Mouse (Mus musculus): ENCODE results near the gene Anks1b. TPM values are rescaled to one million over a fixed set of nuclear protein-coding genes. Genes with fewer than 3 reads are reported as not detected.

The Anks1b gene
- polyA plus RNA-seq, 1 experiment from 2014 or later = 0.36 TPM

DNA sequence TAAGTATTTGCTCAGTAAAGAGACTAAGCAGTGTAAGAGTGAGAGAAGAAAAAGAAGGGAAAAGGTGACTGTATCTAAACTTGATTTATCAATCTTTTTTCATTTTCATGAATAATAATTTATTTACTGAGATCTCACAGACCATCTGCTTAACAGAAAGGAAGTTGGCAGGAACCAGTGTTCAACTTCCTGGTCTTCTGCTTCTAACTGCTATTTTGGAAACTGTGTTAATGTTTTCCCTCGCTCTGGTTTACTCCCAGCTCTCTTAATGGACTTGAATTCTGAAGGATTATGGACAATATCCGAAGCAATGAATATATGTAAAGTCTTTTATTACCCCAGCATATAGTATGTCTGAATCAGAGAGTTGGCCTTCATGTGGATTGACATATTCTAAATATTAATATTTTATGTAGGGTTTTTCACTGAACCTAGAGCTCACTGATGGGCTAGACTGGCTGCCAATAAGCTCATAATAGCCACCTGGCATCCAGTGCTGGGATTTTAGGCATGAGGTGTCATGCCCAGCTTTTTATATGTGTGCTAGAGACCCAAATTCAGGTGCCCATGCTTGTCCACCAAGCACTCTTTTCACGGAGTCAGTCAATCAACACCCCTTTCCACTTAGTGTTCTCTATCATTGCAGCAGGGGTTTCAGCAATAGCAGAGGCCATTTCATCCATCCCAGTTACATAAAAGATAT lies 349.6 kb downstream of the Anks1b start:
- H3K9me3 ChIP-seq (ENCODE audit: control insufficient read depth, low read length) = no peaks in the 10 kb centered on the region
- H3K4me2 ChIP-seq (ENCODE audit: low read depth, severe bottlenecking) = no peak overlapping the region
- ATAC-seq (ENCODE audit: insufficient number of reproducible peaks, low FRiP score, low TSS enrichment, low read depth) (no peak), DNase-seq (ENCODE audit: low spot score) (no peak)
- no peak overlapping the region for H3K9ac ChIP-seq (ENCODE audit: low read length)
- H3K4me1 ChIP-seq (ENCODE audit: control insufficient read depth, insufficient read depth, low read length) = no peaks in the 10 kb centered on the region
- no peak overlapping the region for H3K27ac ChIP-seq (replicated peaks; ENCODE audit: low read depth, low read length)
- no peaks in the 10 kb centered on the region for H3K27me3 ChIP-seq (ENCODE audit: control insufficient read depth, insufficient read depth, low read length)
- H3K4me3 ChIP-seq (ENCODE audit: low read depth, low read length) = no peak overlapping the region
- WGBS = 83% methylated on average over 3 of the region's 3 CpGs
- no peaks in the 10 kb centered on the region for H3K36me3 ChIP-seq (ENCODE audit: control insufficient read depth, insufficient read depth, low read length)

DNA sequence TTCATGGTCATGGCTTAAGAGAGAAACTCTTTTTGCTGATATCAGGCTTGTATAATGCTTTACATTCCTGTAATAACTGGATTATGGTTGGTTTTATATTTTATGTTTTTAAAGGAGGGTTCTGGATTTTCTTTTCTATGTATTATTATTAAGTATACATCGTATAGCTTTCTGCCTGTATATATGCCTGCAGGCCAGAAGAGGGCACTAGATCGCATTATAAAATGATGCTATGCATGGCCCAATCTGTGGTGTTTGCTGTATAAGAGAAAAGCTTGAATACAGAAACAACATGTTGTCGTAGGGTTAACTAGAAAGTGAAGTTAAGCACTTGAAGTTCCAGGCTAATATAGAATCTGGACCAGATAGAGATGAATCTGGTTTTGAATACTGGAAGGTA lies 362.0 kb downstream of the Anks1b start:
- Histone ChIP-seq H3K4me2 (ENCODE audit: low read depth, severe bottlenecking) (no peak overlapping the region), H3K27me3 (ENCODE audit: control insufficient read depth, insufficient read depth, low read length) (no peaks in the 10 kb centered on the region), H3K4me1 (ENCODE audit: control insufficient read depth, insufficient read depth, low read length) (no peaks in the 10 kb centered on the region), H3K36me3 (ENCODE audit: control insufficient read depth, insufficient read depth, low read length) (no peaks in the 10 kb centered on the region), H3K9me3 (ENCODE audit: control insufficient read depth, low read length) (no peaks in the 10 kb centered on the region), H3K9ac (ENCODE audit: low read length) (no peak overlapping the region), H3K4me3 (ENCODE audit: low read depth, low read length) (no peak overlapping the region), H3K27ac (replicated peaks; ENCODE audit: low read depth, low read length) (no peak overlapping the region)
- WGBS = 75% methylated on average over 3 of the region's 3 CpGs
- DNase-seq (ENCODE audit: low spot score) (no peak), ATAC-seq (ENCODE audit: insufficient number of reproducible peaks, low FRiP score, low TSS enrichment, low read depth) (no peak)

DNA sequence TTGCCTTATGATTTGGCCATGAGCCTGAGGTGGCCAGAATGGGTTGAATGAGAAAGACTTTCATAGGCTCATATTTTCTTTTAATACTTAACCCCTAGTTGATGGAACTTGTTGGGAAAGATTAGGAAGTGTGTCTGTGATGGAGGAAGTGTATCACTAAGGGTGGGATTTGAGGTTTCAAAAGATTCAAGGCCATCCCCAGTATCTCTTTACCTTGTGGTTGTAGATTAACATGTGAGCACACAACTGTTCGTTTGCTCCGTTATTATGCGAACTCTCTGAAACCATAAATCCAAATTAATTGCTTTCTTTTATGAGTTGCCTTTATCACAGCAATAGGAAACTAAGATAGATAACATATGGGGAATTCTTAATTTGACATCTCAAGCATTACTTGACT lies 364.0 kb downstream of the Anks1b start:
- no peak for ATAC-seq (ENCODE audit: insufficient number of reproducible peaks, low FRiP score, low TSS enrichment, low read depth)
- Histone ChIP-seq H3K4me2 (ENCODE audit: low read depth, severe bottlenecking) (no peak overlapping the region), H3K36me3 (ENCODE audit: control insufficient read depth, insufficient read depth, low read length) (no peaks in the 10 kb centered on the region), H3K27me3 (ENCODE audit: control insufficient read depth, insufficient read depth, low read length) (no peaks in the 10 kb centered on the region), H3K9ac (ENCODE audit: low read length) (no peak overlapping the region), H3K4me3 (ENCODE audit: low read depth, low read length) (no peak overlapping the region), H3K27ac (replicated peaks; ENCODE audit: low read depth, low read length) (no peak overlapping the region), H3K4me1 (ENCODE audit: control insufficient read depth, insufficient read depth, low read length) (no peaks in the 10 kb centered on the region), H3K9me3 (ENCODE audit: control insufficient read depth, low read length) (no peaks in the 10 kb centered on the region)
- 93% methylated on average over 3 of the region's 3 CpGs for WGBS
- DNase-seq (ENCODE audit: low spot score) = no peak

DNA sequence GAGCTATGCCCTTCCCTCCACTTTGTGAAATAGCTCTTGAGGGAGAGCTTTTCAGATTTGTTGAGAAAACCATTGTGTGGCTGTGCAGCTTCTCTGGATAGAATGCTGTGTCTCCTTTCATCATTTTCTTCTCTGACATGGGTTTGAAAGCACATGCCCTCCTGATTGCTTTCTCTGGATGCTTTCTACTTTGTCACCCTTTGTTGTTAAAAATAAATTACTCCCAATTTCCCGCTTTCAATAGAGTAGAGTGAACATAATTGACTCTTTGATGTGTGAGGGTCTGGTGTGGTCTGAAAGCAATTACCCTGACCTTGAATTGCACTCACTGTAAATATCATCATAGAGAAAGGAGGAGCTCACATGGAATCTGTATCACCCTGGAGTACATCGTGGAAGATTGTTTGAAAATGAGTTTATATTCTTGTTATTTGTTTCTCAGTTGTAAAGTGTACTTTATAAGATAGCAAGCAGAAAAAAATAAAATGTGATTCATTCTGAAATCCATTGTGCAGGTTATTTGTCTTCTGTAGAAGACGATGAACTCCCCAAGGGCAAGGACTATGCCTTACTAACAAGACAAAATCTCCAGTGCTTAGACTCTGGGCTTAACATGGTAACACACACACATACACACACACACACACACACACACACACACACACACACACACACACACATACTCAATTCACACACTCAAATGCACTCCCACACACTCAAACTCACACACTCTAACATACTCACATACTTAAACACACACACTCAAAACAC lies 385.8 kb downstream of the Anks1b start:
- Histone ChIP-seq H3K36me3 (ENCODE audit: control insufficient read depth, insufficient read depth, low read length) (no peaks in the 10 kb centered on the region), H3K4me3 (ENCODE audit: low read depth, low read length) (no peak overlapping the region), H3K9me3 (ENCODE audit: control insufficient read depth, low read length) (no peaks in the 10 kb centered on the region), H3K4me2 (ENCODE audit: low read depth, severe bottlenecking) (no peak overlapping the region), H3K27ac (replicated peaks; ENCODE audit: low read depth, low read length) (no peak overlapping the region), H3K4me1 (ENCODE audit: control insufficient read depth, insufficient read depth, low read length) (no peaks in the 10 kb centered on the region), H3K9ac (ENCODE audit: low read length) (no peak overlapping the region), H3K27me3 (ENCODE audit: control insufficient read depth, insufficient read depth, low read length) (no peaks in the 10 kb centered on the region)
- ATAC-seq (ENCODE audit: insufficient number of reproducible peaks, low FRiP score, low TSS enrichment, low read depth) = no peak
- WGBS = 48% methylated on average over 3 of the region's 3 CpGs
- DNase-seq (ENCODE audit: low spot score) = no peak

DNA sequence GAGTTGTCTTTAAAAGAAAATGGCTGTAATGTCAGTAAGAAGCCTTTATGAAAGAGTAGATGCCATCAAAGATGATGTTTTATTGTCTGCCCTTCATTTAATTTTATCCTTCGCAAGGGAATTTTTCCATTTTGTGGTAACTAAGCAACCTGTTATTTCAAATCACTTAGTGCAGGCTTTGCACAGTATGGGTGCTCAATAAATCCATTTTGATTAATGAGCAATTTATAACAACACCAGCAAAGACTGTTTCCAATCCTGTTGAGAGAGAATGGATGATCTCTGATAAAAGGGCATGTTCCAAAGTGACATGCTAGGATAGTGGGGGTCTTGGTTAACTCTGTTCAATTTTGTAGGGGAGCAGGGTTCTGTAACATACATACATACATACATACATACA lies 398.0 kb downstream of the Anks1b start:
- Histone ChIP-seq H3K4me3 (ENCODE audit: low read depth, low read length) (no peak overlapping the region), H3K27ac (replicated peaks; ENCODE audit: low read depth, low read length) (no peak overlapping the region), H3K9ac (ENCODE audit: low read length) (no peak overlapping the region), H3K36me3 (ENCODE audit: control insufficient read depth, insufficient read depth, low read length) (no peaks in the 10 kb centered on the region), H3K27me3 (ENCODE audit: control insufficient read depth, insufficient read depth, low read length) (no peaks in the 10 kb centered on the region), H3K4me1 (ENCODE audit: control insufficient read depth, insufficient read depth, low read length) (no peaks in the 10 kb centered on the region), H3K9me3 (ENCODE audit: control insufficient read depth, low read length) (no peaks in the 10 kb centered on the region), H3K4me2 (ENCODE audit: low read depth, severe bottlenecking) (no peak overlapping the region)
- 87% methylated on average over 1 of the region's 1 CpGs for WGBS
- ATAC-seq (ENCODE audit: insufficient number of reproducible peaks, low FRiP score, low TSS enrichment, low read depth) (no peak), DNase-seq (ENCODE audit: low spot score) (no peak)

DNA sequence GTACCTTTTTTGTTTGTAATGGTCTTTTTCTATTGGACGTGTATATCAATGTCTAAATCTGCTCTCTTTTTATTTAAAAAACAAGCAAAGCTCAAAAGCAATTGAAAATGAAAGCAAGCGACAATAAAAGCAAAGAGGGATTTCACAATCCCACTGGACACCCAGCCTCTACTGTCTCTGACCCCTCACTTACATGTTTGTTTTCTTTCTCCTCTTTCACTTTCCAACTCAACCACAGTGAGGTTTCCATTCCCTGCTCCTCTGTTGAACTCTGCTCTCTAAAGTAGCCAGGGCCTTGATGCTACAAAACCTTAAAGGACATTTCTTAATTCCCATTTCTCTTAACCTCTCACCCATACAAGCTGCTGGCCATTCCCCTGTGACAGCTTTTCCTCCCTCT lies 400.0 kb downstream of the Anks1b start:
- no peak overlapping the region for H3K9ac ChIP-seq (ENCODE audit: low read length)
- no peak overlapping the region for H3K4me3 ChIP-seq (ENCODE audit: low read depth, low read length)
- no peaks in the 10 kb centered on the region for H3K9me3 ChIP-seq (ENCODE audit: control insufficient read depth, low read length)
- no peak overlapping the region for H3K27ac ChIP-seq (replicated peaks; ENCODE audit: low read depth, low read length)
- no peak overlapping the region for H3K4me2 ChIP-seq (ENCODE audit: low read depth, severe bottlenecking)
- no peaks in the 10 kb centered on the region for H3K36me3 ChIP-seq (ENCODE audit: control insufficient read depth, insufficient read depth, low read length)
- no peaks in the 10 kb centered on the region for H3K27me3 ChIP-seq (ENCODE audit: control insufficient read depth, insufficient read depth, low read length)
- H3K4me1 ChIP-seq (ENCODE audit: control insufficient read depth, insufficient read depth, low read length) = no peaks in the 10 kb centered on the region
- no peak for DNase-seq (ENCODE audit: low spot score)
- no peak for ATAC-seq (ENCODE audit: insufficient number of reproducible peaks, low FRiP score, low TSS enrichment, low read depth)
- 90% methylated on average over 2 of the region's 2 CpGs for WGBS

DNA sequence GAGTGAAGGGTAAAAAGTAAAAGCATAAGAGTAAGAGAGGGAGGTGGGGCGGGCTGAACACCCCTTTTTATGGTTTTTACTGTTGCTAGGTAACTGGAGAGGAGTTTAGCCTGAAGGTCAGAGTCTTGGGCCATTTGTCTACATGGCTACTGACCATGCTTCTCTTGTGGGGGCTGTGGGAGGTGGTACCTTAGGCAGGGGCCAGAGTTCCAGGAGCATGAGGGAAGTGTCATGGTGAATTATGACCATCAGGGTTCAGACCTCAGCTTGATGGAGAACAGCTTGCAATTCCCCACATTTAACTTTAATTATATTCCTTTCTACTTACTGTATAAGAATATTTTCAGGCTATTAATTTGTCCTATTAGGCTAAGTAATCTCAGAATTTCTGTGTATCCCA lies 413.3 kb downstream of the Anks1b start:
- Histone ChIP-seq H3K36me3 (ENCODE audit: control insufficient read depth, insufficient read depth, low read length) (no peaks in the 10 kb centered on the region), H3K4me3 (ENCODE audit: low read depth, low read length) (no peak overlapping the region), H3K9ac (ENCODE audit: low read length) (no peak overlapping the region), H3K9me3 (ENCODE audit: control insufficient read depth, low read length) (no peaks in the 10 kb centered on the region), H3K4me1 (ENCODE audit: control insufficient read depth, insufficient read depth, low read length) (no peaks in the 10 kb centered on the region), H3K4me2 (ENCODE audit: low read depth, severe bottlenecking) (no peak overlapping the region), H3K27me3 (ENCODE audit: control insufficient read depth, insufficient read depth, low read length) (no peaks in the 10 kb centered on the region), H3K27ac (replicated peaks; ENCODE audit: low read depth, low read length) (no peak overlapping the region)
- ATAC-seq (ENCODE audit: insufficient number of reproducible peaks, low FRiP score, low TSS enrichment, low read depth) = no peak
- no peak for DNase-seq (ENCODE audit: low spot score)
- WGBS = 40% methylated on average over 1 of the region's 1 CpGs

DNA sequence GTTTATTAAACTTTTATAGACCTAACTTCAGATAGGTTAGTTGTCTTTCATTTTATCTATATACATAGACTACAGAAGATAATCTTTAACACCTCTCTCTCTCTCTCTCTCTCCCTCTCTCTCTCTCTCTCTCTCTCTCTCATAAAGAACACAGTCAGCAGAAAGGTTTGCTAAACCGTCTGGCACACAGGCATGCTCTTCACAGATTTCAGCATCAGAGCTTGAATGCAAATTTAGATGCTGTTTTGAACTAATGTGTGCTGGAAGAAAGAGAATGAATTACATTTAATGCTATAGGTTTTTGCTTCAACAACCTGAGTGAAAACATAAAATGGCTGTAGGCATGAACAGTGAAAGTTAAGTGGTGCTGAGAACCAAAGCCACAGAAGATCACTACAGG lies 429.9 kb downstream of the Anks1b start:
- no peak overlapping the region for H3K4me3 ChIP-seq (ENCODE audit: low read depth, low read length)
- H3K4me1 ChIP-seq (ENCODE audit: control insufficient read depth, insufficient read depth, low read length) = no peaks in the 10 kb centered on the region
- DNase-seq (ENCODE audit: low spot score) (no peak), ATAC-seq (ENCODE audit: insufficient number of reproducible peaks, low FRiP score, low TSS enrichment, low read depth) (no peak)
- H3K27ac ChIP-seq (replicated peaks; ENCODE audit: low read depth, low read length) = no peak overlapping the region
- WGBS = 63% methylated on average over 1 of the region's 1 CpGs
- H3K36me3 ChIP-seq (ENCODE audit: control insufficient read depth, insufficient read depth, low read length) = no peaks in the 10 kb centered on the region
- H3K4me2 ChIP-seq (ENCODE audit: low read depth, severe bottlenecking) = no peak overlapping the region
- H3K27me3 ChIP-seq (ENCODE audit: control insufficient read depth, insufficient read depth, low read length) = no peaks in the 10 kb centered on the region
- no peaks in the 10 kb centered on the region for H3K9me3 ChIP-seq (ENCODE audit: control insufficient read depth, low read length)
- H3K9ac ChIP-seq (ENCODE audit: low read length) = no peak overlapping the region
